Mouse (Mus musculus) forebrain, embryonic 16.5 days (tissue): Measurements from ENCODE around the gene Gnas. TPM values are rescaled to one million over a fixed set of nuclear protein-coding genes. Genes with fewer than 3 reads are reported as not detected.

Experiments used
- ATAC-seq: fragments of 200-750 bp; cut with Nextera tagmentation; 2 replicates; pipeline ENCODE4 v1.8.0; 2017; ENCODE audit warnings: mild to moderate bottlenecking, moderate library complexity
- H3K27ac ChIP-seq: fragments of 300-500 bp; sonication (generic); 2 replicates; pipeline ENCODE4 v1.5.1; 2014; ENCODE audit warnings: low read length, control low read depth
- H3K27me3 ChIP-seq: fragments of 300-500 bp; sonication (generic); replicated peaks from 2 replicates; pipeline ENCODE4 v1.6.1; 2014; ENCODE audit warnings: low read length; ENCODE audit not compliant: control insufficient read depth, insufficient read depth
- H3K36me3 ChIP-seq: fragments of 300-500 bp; sonication (generic); 2 replicates; pipeline ENCODE4 v1.6.1; 2014; ENCODE audit not compliant: control insufficient read depth, insufficient read depth
- H3K4me1 ChIP-seq: fragments of 300-500 bp; sonication (generic); replicated peaks from 2 replicates; pipeline ENCODE4 v1.6.1; 2014; ENCODE audit warnings: low read length; ENCODE audit not compliant: control insufficient read depth, insufficient read depth
- H3K4me2 ChIP-seq: fragments of 300-500 bp; sonication (generic); 2 replicates; pipeline ENCODE4 v1.6.1; 2014; ENCODE audit warnings: mild to moderate bottlenecking, low read length, control low read depth
- H3K4me3 ChIP-seq: fragments of 300-500 bp; sonication (generic); replicated peaks from 2 replicates; pipeline ENCODE4 v1.5.1; 2014; ENCODE audit warnings: mild to moderate bottlenecking, low read length, control low read depth
- H3K9ac ChIP-seq: fragments of 300-500 bp; sonication (generic); replicated peaks from 2 replicates; pipeline ENCODE4 v1.6.1; 2014; ENCODE audit warnings: low read depth, low read length, control low read depth
- H3K9me3 ChIP-seq: fragments of 300-500 bp; sonication (generic); 2 replicates; pipeline ENCODE4 v1.6.1; 2016; ENCODE audit warnings: low read length; ENCODE audit not compliant: control insufficient read depth
- WGBS: fragments of 180-500 bp; shearing (Covaris S2); extraction: QIAGEN DNeasy Blood & Tissue Kit; methylation state at CpG from one replicate; pipeline ENCODE4 v1.1.7; 2014; 5-methylcytosine and 5-hydroxymethylcytosine counted together
- polyA plus RNA-seq: library from polyadenylated mRNA; unstranded; fragments of >200 nt; fragmentation: Nextera tagmentation; extraction: Ambion mirVana; gene quantifications from 2 replicates; pipeline ENCODE4 v1.2.1, GENCODE M21; 2015

Gene Gnas
- polyA plus RNA-seq, 1 experiment from 2014 or later = 1,187 TPM

DNA sequence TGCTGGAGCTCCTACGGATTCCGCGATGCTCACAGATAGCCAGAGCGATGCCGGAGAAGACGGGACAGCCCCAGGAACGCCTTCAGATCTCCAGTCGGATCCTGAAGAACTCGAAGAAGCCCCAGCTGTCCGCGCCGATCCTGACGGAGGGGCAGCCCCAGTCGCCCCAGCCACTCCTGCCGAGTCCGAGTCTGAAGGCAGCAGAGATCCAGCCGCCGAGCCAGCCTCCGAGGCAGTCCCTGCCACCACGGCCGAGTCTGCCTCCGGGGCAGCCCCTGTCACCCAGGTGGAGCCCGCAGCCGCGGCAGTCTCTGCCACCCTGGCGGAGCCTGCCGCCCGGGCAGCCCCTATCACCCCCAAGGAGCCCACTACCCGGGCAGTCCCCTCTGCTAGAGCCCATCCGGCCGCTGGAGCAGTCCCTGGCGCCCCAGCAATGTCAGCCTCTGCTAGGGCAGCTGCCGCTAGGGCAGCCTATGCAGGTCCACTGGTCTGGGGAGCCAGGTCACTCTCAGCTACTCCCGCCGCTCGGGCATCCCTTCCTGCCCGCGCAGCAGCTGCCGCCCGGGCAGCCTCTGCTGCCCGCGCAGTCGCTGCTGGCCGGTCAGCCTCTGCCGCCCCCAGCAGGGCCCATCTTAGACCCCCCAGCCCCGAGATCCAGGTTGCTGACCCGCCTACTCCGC, 15.1 kb downstream of the Gnas start:
- H3K9me3 ChIP-seq = peaks cover 48% of the 10 kb centered on the region
- no peak overlapping the region for H3K9ac ChIP-seq
- H3K4me2 ChIP-seq = 0 out of 2 replicates have a peak overlapping the region, but pooled peaks have one; percentile 2
- H3K27ac ChIP-seq = no peak overlapping the region
- H3K4me3 ChIP-seq = peak overlapping the region; percentile 10
- no peaks in the 10 kb centered on the region for H3K36me3 ChIP-seq
- peaks cover 28% of the 10 kb centered on the region for H3K27me3 ChIP-seq
- H3K4me1 ChIP-seq = peaks cover 20% of the 10 kb centered on the region
- no peak for ATAC-seq
- 53% methylated on average over 43 of the region's 48 CpGs for WGBS

DNA sequence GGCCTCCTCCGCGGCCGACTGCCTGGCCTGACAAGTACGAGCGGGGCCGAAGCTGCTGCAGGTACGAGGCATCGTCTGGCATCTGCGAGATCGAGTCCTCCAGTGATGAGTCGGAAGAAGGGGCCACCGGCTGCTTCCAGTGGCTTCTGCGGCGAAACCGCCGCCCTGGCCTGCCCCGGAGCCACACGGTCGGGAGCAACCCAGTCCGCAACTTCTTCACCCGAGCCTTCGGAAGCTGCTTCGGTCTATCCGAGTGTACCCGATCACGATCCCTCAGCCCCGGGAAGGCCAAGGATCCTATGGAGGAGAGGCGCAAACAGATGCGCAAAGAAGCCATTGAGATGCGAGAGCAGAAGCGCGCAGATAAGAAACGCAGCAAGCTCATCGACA, 15.6 kb downstream of the Gnas start:
- H3K27ac ChIP-seq = no peak overlapping the region
- WGBS = 45% methylated on average over 34 of the region's 34 CpGs
- peaks cover 45% of the 10 kb centered on the region for H3K9me3 ChIP-seq
- no peak overlapping the region for H3K9ac ChIP-seq
- peaks cover 20% of the 10 kb centered on the region for H3K4me1 ChIP-seq
- H3K36me3 ChIP-seq = no peaks in the 10 kb centered on the region
- H3K4me2 ChIP-seq = peak overlapping the region; percentile 2; the same call in 1 of the 2 replicates
- H3K27me3 ChIP-seq = peaks cover 28% of the 10 kb centered on the region
- ATAC-seq = no peak
- H3K4me3 ChIP-seq = peak overlapping the region; percentile 10

DNA sequence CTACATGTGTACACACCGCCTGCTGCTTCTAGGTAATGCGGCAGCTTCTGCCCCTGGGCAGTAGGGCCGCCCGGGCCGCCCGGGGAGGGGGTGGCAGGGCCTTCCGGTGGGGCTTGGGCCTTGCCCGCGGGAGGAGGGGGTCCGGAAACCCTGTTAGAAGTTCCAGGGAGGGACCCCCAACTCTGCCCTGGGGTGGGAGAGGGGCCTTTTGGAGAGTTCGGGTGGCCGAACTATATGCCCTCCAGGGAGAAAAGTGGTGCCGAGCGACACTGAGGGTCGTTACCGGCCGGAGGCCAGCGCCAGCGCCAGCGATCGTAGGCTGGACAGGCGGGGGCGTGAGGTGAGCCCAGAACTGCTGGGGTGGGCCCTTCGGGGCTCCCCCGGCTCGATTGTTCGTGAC, 16.1 kb downstream of the Gnas start:
- WGBS = 44% methylated on average over 25 of the region's 27 CpGs

DNA sequence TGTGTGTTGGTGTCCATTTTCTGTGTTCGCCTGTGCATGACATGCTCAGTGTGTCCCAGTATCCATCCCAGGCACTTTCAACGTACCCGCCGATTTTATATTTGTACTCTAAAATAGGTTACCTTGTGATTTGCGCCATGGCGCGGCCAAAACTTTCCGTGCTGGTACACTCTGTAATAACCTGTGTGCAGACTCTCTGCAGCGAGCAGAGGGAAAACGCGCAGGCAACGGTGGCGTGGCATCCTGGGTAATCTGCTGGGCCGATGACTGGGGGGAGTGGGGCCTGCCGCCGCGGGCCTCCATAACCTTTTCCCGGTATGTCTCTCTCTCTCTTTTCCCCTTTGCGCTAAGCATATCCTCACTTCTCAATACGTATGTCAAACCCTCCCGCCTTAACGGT, 16.5 kb downstream of the Gnas start:
- Histone ChIP-seq H3K27ac (no peak overlapping the region), H3K4me1 (peaks cover 20% of the 10 kb centered on the region), H3K4me3 (peak overlapping the region; percentile 1; the same call in 1 of the 2 replicates), H3K9ac (no peak overlapping the region), H3K36me3 (no peaks in the 10 kb centered on the region), H3K27me3 (peaks cover 28% of the 10 kb centered on the region), H3K4me2 (peak overlapping the region; percentile 22; the same call in 1 of the 2 replicates), H3K9me3 (peaks cover 37% of the 10 kb centered on the region)
- 45% methylated on average over 22 of the region's 22 CpGs for WGBS
- no peak for ATAC-seq

More for the DNA sequence above, 16.1 kb downstream of the Gnas start:
- H3K27ac ChIP-seq = no peak overlapping the region
- peak overlapping the region; percentile 1; the same call in 1 of the 2 replicates for H3K4me3 ChIP-seq
- H3K27me3 ChIP-seq = peaks cover 28% of the 10 kb centered on the region
- H3K9ac ChIP-seq = no peak overlapping the region
- ATAC-seq = no peak
- peak overlapping the region; percentile 22; the same call in 1 of the 2 replicates for H3K4me2 ChIP-seq
- peaks cover 20% of the 10 kb centered on the region for H3K4me1 ChIP-seq
- no peaks in the 10 kb centered on the region for H3K36me3 ChIP-seq
- H3K9me3 ChIP-seq = peaks cover 41% of the 10 kb centered on the region

DNA sequence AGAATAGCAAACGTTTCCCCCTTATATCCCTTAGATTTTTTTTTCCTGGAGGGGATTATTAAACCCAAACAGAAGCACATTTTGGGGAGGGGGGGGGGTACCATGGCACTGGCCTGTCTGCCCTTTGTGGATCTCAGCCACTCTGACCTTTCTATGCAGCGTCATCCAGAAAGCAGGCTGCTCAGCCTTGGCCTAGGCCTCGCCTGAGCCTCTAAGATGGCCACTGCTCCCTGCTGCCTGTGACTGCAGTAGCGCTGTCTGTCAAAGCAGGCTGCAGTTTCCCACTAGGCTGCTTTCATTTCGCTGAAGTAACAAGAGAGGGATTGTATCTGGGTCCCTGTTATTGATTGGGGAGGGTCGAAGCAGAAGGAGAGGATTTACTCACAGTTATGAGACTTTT, 18.4 kb downstream of the Gnas start:
- ATAC-seq = no peak
- WGBS = 21% methylated on average over 6 of the region's 6 CpGs

DNA sequence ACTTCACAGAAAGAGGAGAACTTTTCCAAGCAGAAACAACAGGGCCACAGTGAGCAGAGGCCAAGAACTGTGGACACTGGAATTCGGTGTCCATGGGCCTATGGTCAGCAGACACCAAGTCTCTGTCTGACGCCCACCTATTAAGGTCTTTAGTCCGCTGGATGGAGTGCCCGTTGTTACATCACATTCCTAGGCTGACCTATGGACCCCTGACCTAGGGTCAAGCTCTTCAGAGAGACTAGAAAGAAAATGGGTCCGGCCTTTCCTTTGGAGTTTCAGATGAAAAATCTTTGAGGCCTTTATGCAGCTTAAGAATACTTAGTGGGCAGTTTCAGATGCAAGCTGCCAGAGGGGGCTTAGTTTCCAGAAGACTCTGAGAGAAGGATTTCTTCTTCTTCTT, 21.5 kb downstream of the Gnas start:
- Histone ChIP-seq H3K4me1 (no peaks in the 10 kb centered on the region), H3K27ac (no peak overlapping the region), H3K9ac (no peak overlapping the region), H3K4me2 (no peak overlapping the region), H3K9me3 (peaks cover under 1% of the 10 kb centered on the region; the same call in 1 of the 2 replicates), H3K36me3 (no peaks in the 10 kb centered on the region), H3K4me3 (no peak overlapping the region), H3K27me3 (peaks cover 4% of the 10 kb centered on the region)
- ATAC-seq = no peak
- 7% methylated on average over 5 of the region's 5 CpGs for WGBS

More for the DNA sequence above, 18.4 kb downstream of the Gnas start:
- Histone ChIP-seq H3K4me1 (peaks cover 20% of the 10 kb centered on the region), H3K27me3 (peaks cover 22% of the 10 kb centered on the region), H3K9ac (no peak overlapping the region), H3K9me3 (peaks cover 31% of the 10 kb centered on the region), H3K4me3 (no peak overlapping the region), H3K27ac (no peak overlapping the region), H3K4me2 (no peak overlapping the region), H3K36me3 (no peaks in the 10 kb centered on the region)

DNA sequence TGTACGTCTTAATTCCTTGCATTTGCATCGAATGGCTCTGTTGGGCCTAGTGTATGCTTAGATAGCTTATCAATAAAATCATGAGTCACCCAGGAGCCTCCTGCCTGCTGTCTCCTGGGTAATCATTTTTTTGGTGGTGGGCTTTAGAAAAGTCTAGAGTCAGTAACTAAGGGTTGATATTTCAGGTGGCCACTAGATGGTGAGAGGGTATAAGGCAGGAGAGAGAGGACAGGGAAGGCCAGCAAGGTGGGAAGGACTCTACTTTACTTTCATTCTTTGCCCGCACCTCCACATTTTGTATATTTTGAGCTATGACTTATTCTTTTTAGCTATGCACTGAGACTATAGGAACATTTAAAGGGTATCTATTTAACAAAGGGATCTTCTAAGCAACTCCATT, 23.8 kb downstream of the Gnas start:
- no peaks in the 10 kb centered on the region for H3K9me3 ChIP-seq
- no peak overlapping the region for H3K9ac ChIP-seq
- H3K27ac ChIP-seq = no peak overlapping the region
- no peaks in the 10 kb centered on the region for H3K36me3 ChIP-seq
- no peak for ATAC-seq
- 82% methylated on average over 3 of the region's 3 CpGs for WGBS
- H3K4me3 ChIP-seq = no peak overlapping the region
- H3K4me1 ChIP-seq = no peaks in the 10 kb centered on the region
- H3K4me2 ChIP-seq = no peak overlapping the region
- H3K27me3 ChIP-seq = no peaks in the 10 kb centered on the region

DNA sequence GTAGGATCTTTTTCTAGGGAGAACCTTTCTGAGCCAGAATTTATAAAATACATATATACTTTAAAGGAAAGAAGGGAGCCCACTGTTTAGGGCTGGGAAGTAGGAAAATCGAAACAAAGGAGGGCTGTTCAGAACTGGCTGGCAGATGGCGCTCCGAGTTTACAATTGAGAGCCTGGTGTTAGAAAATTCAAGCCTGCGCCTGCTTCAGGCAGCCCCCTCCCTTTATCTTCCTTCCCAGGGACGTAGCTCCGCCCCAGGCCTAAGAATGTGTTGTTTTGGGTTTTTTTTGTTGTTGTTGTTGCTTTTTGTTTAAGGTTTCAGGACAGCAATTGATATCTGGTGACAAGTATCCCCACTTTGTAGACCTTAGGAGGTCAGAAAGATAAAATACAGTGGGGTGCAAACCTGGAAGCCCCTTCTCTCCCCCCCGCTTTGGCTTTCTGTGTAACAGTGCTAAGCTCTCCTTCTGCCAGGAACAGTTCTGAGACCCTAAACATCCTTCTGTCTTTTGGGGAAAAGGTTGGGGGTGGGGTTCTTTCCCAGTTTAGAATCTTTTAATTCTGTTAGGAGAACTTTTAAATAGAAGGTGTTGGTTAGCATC, 26.9 kb downstream of the Gnas start:
- no peaks in the 10 kb centered on the region for H3K4me1 ChIP-seq
- no peaks in the 10 kb centered on the region for H3K36me3 ChIP-seq
- no peak overlapping the region for H3K4me3 ChIP-seq
- peak; percentile 90 for ATAC-seq
- H3K9me3 ChIP-seq = no peaks in the 10 kb centered on the region
- WGBS = 12% methylated on average over 7 of the region's 7 CpGs
- no peaks in the 10 kb centered on the region for H3K27me3 ChIP-seq
- no peak overlapping the region for H3K27ac ChIP-seq
- no peak overlapping the region for H3K9ac ChIP-seq
- H3K4me2 ChIP-seq = no peak overlapping the region

DNA sequence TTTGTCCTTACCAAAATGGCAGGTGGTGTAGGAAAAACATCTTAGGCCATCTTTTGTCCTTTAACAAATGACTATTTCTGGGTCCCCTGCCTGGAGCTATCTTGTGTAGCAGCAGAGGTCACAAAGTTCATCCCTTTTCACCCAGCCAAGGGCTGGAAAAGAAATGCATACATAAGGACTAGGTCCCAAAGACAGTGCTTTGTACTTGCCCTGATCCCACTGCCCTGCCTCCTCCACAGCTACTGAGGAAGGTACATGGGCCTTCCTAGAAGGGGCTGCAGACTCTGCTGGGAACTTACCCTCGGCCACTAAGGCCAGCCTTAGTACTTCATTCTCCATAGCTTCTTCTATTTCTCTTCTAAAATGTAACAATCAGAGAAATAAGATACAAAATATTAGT, 27.5 kb downstream of the Gnas start:
- Histone ChIP-seq H3K4me1 (no peaks in the 10 kb centered on the region), H3K4me2 (no peak overlapping the region), H3K4me3 (no peak overlapping the region), H3K36me3 (no peaks in the 10 kb centered on the region), H3K9me3 (no peaks in the 10 kb centered on the region), H3K27ac (no peak overlapping the region), H3K9ac (no peak overlapping the region), H3K27me3 (no peaks in the 10 kb centered on the region)
- 55% methylated on average over 1 of the region's 1 CpGs for WGBS
- ATAC-seq = no peak
